Mouse (Mus musculus): ENCODE measurements around the gene Cyth4. TPM values are rescaled to one million over a fixed set of nuclear protein-coding genes. Genes with fewer than 3 reads are reported as not detected.

The Cyth4 gene
- polyA plus RNA-seq, 2 experiments = 6.9 to 9.0 TPM

DNA sequence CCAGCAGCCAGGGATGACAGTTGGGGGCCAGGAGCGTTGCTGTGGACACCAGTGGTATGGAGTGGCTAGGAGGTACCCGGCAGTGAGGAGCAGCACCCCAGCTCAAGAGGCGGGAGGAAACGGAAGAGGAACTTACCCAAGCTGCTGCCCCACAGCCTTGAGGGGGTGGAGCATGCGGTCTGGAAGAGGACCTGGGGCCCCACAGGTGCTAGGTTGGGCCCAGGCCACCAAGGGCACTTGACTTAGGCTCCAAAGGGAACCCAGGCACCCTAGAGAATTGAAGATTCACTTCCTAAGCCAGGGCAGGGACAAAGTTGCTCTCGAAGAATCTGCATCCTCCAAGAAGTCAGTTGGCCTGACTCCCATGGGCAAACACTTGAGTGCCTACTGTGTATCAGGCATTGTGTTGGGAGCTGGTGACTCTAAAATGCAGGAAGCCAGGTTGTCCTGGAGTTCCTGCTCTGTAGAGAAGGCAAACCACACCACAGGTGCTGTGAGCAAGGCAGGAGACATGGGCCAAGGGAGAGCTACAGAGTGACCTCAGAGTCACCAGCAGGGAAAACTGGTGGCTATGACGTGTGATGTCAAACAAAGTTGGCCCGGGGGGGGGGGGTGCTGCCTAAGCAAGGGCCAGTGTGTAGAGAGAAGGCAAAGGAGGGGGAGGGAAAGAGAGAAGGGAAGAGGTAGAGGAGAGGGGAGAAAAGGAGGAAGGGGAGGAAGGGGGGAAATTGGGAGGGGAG, 24.0 kb upstream of the Cyth4 start, which contains the start of gene Rac2:
TSS of gene Rac2 (minus strand) at position 126 of the 740 bp plus-strand sequence.
- Histone ChIP-seq H3K4me2 (replicated peaks; ENCODE audit: low read depth, low read length, severe bottlenecking) (no peak within 1 kb of the TSS), H3K36me3 (ENCODE audit: control insufficient read depth, insufficient read depth, low read length) (no peaks in the 10 kb centered on the region), H3K27ac (replicated peaks; ENCODE audit: low read depth, low read length) (no peak within 1 kb of the TSS), H3K4me3 (replicated peaks; ENCODE audit: low read length) (no peak within 1 kb of the TSS), H3K27me3 (ENCODE audit: control insufficient read depth, insufficient read depth, low read length) (no peaks in the 10 kb centered on the region), H3K4me1 (ENCODE audit: control insufficient read depth, insufficient read depth, low read length) (no peaks in the 10 kb centered on the region), H3K9ac (ENCODE audit: low read depth, low read length, severe bottlenecking) (no peak within 1 kb of the TSS), H3K9me3 (ENCODE audit: control insufficient read depth, low read length) (no peaks in the 10 kb centered on the region)
- ATAC-seq (ENCODE audit: low FRiP score, low read depth) = no peak
- no peak for TF ChIP-seq POLR2A (IDR thresholded peaks at IDR 0.05; ENCODE audit: borderline replicate concordance, extremely low read depth, insufficient read depth, insufficient read length)
- no peak for DNase-seq (ENCODE audit: low spot score)
- WGBS = 81% methylated on average over 8 of the region's 8 CpGs

DNA sequence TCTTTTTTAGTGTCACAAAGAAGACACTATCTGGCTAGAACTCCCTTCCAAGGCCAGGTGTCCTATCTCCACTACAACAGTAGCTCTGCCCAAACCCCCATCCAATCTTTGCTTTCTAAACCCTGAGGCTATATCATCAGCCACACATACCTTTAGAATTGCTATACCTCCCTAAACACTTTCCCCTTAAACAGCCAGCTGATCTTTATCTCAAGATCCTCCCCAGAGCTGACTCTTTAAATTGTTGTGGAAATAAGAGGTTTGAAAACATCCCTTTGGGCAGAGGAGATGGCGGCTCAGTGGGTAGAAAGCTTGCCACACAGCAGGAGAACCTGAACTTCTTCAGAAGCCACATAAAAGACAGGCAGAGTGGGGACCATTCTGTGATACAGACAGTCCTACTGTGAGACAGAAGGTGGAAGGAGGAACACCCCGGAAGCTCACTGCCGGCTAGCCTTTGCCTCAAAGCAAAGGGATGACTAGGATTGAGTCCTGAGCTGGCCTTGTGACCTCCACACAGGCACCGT, 20.5 kb upstream of the Cyth4 start:
- no peaks in the 10 kb centered on the region for H3K9me3 ChIP-seq (ENCODE audit: control insufficient read depth, low read length)
- no peak overlapping the region for H3K27ac ChIP-seq (replicated peaks; ENCODE audit: low read depth, low read length)
- H3K9ac ChIP-seq (ENCODE audit: low read depth, low read length, severe bottlenecking) = no peak overlapping the region
- no peak overlapping the region for H3K4me3 ChIP-seq (replicated peaks; ENCODE audit: low read length)
- ATAC-seq (ENCODE audit: low FRiP score, low read depth) = no peak
- DNase-seq (ENCODE audit: low spot score) = no peak
- H3K4me1 ChIP-seq (ENCODE audit: control insufficient read depth, insufficient read depth, low read length) = peaks cover 4% of the 10 kb centered on the region
- no peaks in the 10 kb centered on the region for H3K27me3 ChIP-seq (ENCODE audit: control insufficient read depth, insufficient read depth, low read length)
- 43% methylated on average over 4 of the region's 4 CpGs for WGBS
- no peak for TF ChIP-seq POLR2A (IDR thresholded peaks at IDR 0.05; ENCODE audit: borderline replicate concordance, extremely low read depth, insufficient read depth, insufficient read length)
- H3K36me3 ChIP-seq (ENCODE audit: control insufficient read depth, insufficient read depth, low read length) = no peaks in the 10 kb centered on the region
- no peak overlapping the region for H3K4me2 ChIP-seq (replicated peaks; ENCODE audit: low read depth, low read length, severe bottlenecking)

DNA sequence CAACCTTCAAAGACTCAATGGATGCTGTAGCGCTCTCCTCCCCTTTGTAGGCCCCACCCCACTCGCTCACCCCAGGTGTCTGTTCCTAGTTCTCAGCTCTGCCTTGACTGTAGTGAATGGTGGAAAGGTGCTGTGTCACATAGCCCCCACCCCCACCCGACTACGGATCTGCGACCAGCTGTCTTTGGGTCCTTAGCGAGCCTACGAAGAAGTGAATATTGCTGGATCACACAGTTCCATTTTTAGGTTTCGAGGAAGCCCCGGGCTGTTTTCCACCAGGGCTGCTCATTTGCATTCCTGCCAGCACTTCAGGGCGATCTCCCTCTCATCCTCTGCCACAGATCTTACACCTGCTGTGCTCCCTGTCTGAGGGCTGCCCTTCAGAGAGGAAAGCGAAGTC, 13.5 kb upstream of the Cyth4 start:
- H3K9me3 ChIP-seq (ENCODE audit: control insufficient read depth, low read length) = peaks cover 5% of the 10 kb centered on the region; the same call in 1 of the 2 replicates
- TF ChIP-seq POLR2A (IDR thresholded peaks at IDR 0.05; ENCODE audit: borderline replicate concordance, extremely low read depth, insufficient read depth, insufficient read length) = no peak
- H3K9ac ChIP-seq (ENCODE audit: low read depth, low read length, severe bottlenecking) = no peak overlapping the region
- H3K27ac ChIP-seq (replicated peaks; ENCODE audit: low read depth, low read length) = no peak overlapping the region
- H3K4me1 ChIP-seq (ENCODE audit: control insufficient read depth, insufficient read depth, low read length) = peaks cover 7% of the 10 kb centered on the region
- no peak overlapping the region for H3K4me2 ChIP-seq (replicated peaks; ENCODE audit: low read depth, low read length, severe bottlenecking)
- no peak for ATAC-seq (ENCODE audit: low FRiP score, low read depth)
- no peaks in the 10 kb centered on the region for H3K36me3 ChIP-seq (ENCODE audit: control insufficient read depth, insufficient read depth, low read length)
- H3K4me3 ChIP-seq (replicated peaks; ENCODE audit: low read length) = no peak overlapping the region
- no peaks in the 10 kb centered on the region for H3K27me3 ChIP-seq (ENCODE audit: control insufficient read depth, insufficient read depth, low read length)
- DNase-seq (ENCODE audit: low spot score) = no peak
- 17% methylated on average over 11 of the region's 11 CpGs for WGBS

DNA sequence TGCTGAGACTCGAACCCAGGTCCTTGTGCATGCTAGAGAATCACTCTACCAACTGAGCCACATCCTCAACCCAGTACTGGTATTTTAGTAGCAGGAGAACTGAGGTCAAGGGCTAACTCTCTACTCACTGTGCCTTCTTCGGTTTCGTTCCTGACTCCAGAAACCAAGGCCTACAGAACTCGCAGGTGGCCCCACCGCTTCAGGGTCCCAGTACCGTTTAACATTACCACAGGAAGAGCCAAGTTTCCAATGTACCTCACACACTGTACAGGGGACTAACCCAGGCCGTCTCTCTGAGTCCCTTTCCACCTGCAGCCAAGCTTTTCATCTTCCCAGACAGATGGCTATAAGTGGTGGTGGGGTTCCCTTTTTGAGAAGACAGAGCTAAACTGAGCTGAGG, 11.4 kb upstream of the Cyth4 start:
- WGBS = 86% methylated on average over 7 of the region's 7 CpGs
- Histone ChIP-seq H3K36me3 (ENCODE audit: control insufficient read depth, insufficient read depth, low read length) (no peaks in the 10 kb centered on the region), H3K27ac (replicated peaks; ENCODE audit: low read depth, low read length) (no peak overlapping the region), H3K4me3 (replicated peaks; ENCODE audit: low read length) (no peak overlapping the region), H3K4me1 (ENCODE audit: control insufficient read depth, insufficient read depth, low read length) (peaks cover 7% of the 10 kb centered on the region), H3K27me3 (ENCODE audit: control insufficient read depth, insufficient read depth, low read length) (no peaks in the 10 kb centered on the region), H3K9me3 (ENCODE audit: control insufficient read depth, low read length) (peaks cover 5% of the 10 kb centered on the region; the same call in 1 of the 2 replicates), H3K9ac (ENCODE audit: low read depth, low read length, severe bottlenecking) (no peak overlapping the region), H3K4me2 (replicated peaks; ENCODE audit: low read depth, low read length, severe bottlenecking) (no peak overlapping the region)
- DNase-seq (ENCODE audit: low spot score) = no peak
- no peak for ATAC-seq (ENCODE audit: low FRiP score, low read depth)
- TF ChIP-seq POLR2A (IDR thresholded peaks at IDR 0.05; ENCODE audit: borderline replicate concordance, extremely low read depth, insufficient read depth, insufficient read length) = no peak

DNA sequence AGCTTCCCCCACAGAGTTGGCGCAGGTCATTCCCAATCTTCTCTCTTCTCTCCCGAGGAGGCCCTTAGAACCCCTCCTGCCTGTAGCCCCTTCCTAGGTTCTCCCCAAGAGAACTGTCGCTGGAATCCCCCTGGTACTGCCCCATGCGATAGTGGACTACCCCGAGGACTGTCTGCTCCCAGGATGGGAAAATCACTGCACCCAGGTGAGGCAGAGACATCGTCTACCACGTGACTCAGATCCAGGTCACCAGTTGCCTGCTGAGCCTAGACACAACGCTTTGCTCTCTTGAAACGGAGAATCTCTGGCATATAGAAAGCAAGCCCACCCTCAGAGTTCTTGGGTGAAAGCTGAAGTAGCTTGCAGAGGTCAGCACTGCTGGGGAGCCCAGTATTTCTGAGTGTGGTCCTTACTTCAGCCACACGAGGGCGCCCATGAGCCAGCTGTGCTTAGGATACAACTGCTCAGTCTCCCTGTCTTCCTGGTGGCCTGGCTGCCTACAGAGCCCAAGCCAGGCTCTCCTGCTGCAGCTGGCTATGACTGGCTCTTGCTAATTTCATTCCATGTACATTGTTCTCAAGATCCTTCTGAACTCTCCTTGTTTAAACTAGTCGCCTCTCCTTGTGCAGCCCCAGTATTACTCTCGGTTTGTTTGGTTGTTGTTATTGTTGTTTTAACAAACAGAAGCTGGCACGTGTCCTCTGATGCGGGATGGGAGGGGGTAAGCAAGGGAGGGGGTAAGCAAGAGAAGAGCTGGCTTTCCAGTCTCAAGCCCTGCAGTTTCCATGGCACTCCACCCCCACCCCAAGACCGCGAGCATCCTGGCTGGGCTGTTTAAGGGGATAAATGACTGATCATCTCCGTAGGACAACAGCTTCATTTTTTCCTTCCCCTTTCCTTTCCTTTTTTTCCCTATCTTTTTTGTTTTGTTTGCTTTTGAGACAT, 9.5 kb upstream of the Cyth4 start:
- no peak overlapping the region for H3K9ac ChIP-seq (ENCODE audit: low read depth, low read length, severe bottlenecking)
- 59% methylated on average over 18 of the region's 18 CpGs for WGBS
- ATAC-seq (ENCODE audit: low FRiP score, low read depth) = peak; percentile 69; the same call in 1 of the 2 replicates

More for the DNA sequence above, 9.5 kb upstream of the Cyth4 start:
- peak; percentile 76 for DNase-seq (ENCODE audit: low spot score)
- Histone ChIP-seq H3K4me1 (ENCODE audit: control insufficient read depth, insufficient read depth, low read length) (no peaks in the 10 kb centered on the region), H3K36me3 (ENCODE audit: control insufficient read depth, insufficient read depth, low read length) (no peaks in the 10 kb centered on the region), H3K4me3 (replicated peaks; ENCODE audit: low read length) (no peak overlapping the region), H3K9me3 (ENCODE audit: control insufficient read depth, low read length) (peaks cover 5% of the 10 kb centered on the region; the same call in 1 of the 2 replicates), H3K27me3 (ENCODE audit: control insufficient read depth, insufficient read depth, low read length) (no peaks in the 10 kb centered on the region), H3K4me2 (replicated peaks; ENCODE audit: low read depth, low read length, severe bottlenecking) (no peak overlapping the region), H3K27ac (replicated peaks; ENCODE audit: low read depth, low read length) (no peak overlapping the region)
- no peak for TF ChIP-seq POLR2A (IDR thresholded peaks at IDR 0.05; ENCODE audit: borderline replicate concordance, extremely low read depth, insufficient read depth, insufficient read length)
